Mouse (Mus musculus): ENCODE data around the gene E330009J07Rik. TPM values are rescaled to one million over a fixed set of nuclear protein-coding genes. Genes with fewer than 3 reads are reported as not detected.

Gene E330009J07Rik
- polyA plus RNA-seq, 3 experiments from 2014 or later, result 3.2 to 9.1 (median 6.1) TPM

Other genes with a start within 250 kb of the E330009J07Rik start
- gene Agk, start 111.0 kb downstream of the E330009J07Rik start, polyA plus RNA-seq (2017; shearing (Covaris generic)), result 10 to 100 TPM; 42.6 to 70.6 (median 59.1) TPM
- not detected for gene Wee2, start 3.0 kb upstream of the E330009J07Rik start, polyA plus RNA-seq (2017; shearing (Covaris generic))
- 100 to 1,000 TPM; 108 to 133 (median 114) TPM for gene Ssbp1, start 35.2 kb upstream of the E330009J07Rik start, polyA plus RNA-seq (2017; shearing (Covaris generic))
- not detected for gene Tas2r137, start 55.1 kb upstream of the E330009J07Rik start, polyA plus RNA-seq (2017; shearing (Covaris generic))
- gene Tas2r108, start 57.4 kb upstream of the E330009J07Rik start, polyA plus RNA-seq (2017; shearing (Covaris generic)), result not detected
- not detected for gene Prss37, start 83.4 kb upstream of the E330009J07Rik start, polyA plus RNA-seq (2017; shearing (Covaris generic))
- gene Olfr461, start 118.9 kb upstream of the E330009J07Rik start, polyA plus RNA-seq (2017; shearing (Covaris generic)), result not detected
- gene Olfr460, start 133.4 kb upstream of the E330009J07Rik start, polyA plus RNA-seq (2017; shearing (Covaris generic)), result not detected
- gene Clec5a, start 149.7 kb upstream of the E330009J07Rik start, polyA plus RNA-seq (2017; shearing (Covaris generic)), result not detected
- gene Tas2r138, start 177.2 kb upstream of the E330009J07Rik start, polyA plus RNA-seq (2017; shearing (Covaris generic)), result not detected
- gene Mgam, start 192.7 kb upstream of the E330009J07Rik start, polyA plus RNA-seq (2017; shearing (Covaris generic)), result under 1 TPM in 1 of 3 experiments, not detected in 2; 0.34 TPM

Data from inflammation-experienced regulatory T-cells, adult 6 months (primary cell).